Mouse (Mus musculus) kidney, embryonic 15.5 days (tissue): ENCODE measurements at regions not wholly inside any gene's neighbourhood (a gene's known extent, or its start where the extent isn't known, plus 50 kb on each side); places are given as distances from the start of the nearest gene placed in this dataset.

Experiments
- ATAC-seq: fragments of 200-750 bp; cut with Nextera tagmentation; replicated peaks from 2 replicates; pipeline ENCODE4 v1.8.0; 2017; ENCODE audit warnings: moderate TSS enrichment; ENCODE audit not compliant: low FRiP score
- H3K27ac ChIP-seq: fragments of 300-500 bp; sonication (generic); 2 replicates; pipeline ENCODE4 v1.5.1; 2015; ENCODE audit warnings: mild to moderate bottlenecking, inconsistent platforms
- H3K27me3 ChIP-seq: fragments of 300-500 bp; sonication (generic); 2 replicates; pipeline ENCODE4 v1.6.1; 2015; ENCODE audit warnings: inconsistent platforms
- H3K36me3 ChIP-seq: fragments of 300-500 bp; sonication (generic); 2 replicates; pipeline ENCODE4 v1.6.1; 2015; ENCODE audit warnings: inconsistent platforms
- H3K4me1 ChIP-seq: fragments of 300-500 bp; sonication (generic); 2 replicates; pipeline ENCODE4 v1.6.1; 2015; ENCODE audit warnings: inconsistent platforms
- H3K4me2 ChIP-seq: fragments of 300-500 bp; sonication (generic); 2 replicates; pipeline ENCODE4 v1.6.1; 2015; ENCODE audit warnings: moderate library complexity, mild to moderate bottlenecking, inconsistent platforms
- H3K4me3 ChIP-seq: fragments of 300-500 bp; sonication (generic); replicated peaks from 2 replicates; pipeline ENCODE4 v1.5.1; 2015; ENCODE audit warnings: mild to moderate bottlenecking, inconsistent platforms
- H3K9ac ChIP-seq: fragments of 300-500 bp; sonication (generic); 2 replicates; pipeline ENCODE4 v1.6.1; 2015; ENCODE audit warnings: mild to moderate bottlenecking, inconsistent platforms
- H3K9me3 ChIP-seq: fragments of 300-500 bp; sonication (generic); replicated peaks from 2 replicates; pipeline ENCODE4 v1.6.1; 2016; ENCODE audit warnings: inconsistent platforms
- whole genome bisulfite sequencing: fragments of 180-500 bp; shearing (Covaris S2); methylation state at CpG from one replicate; pipeline ENCODE4 v1.1.7; 2015; ENCODE audit warnings: mixed read lengths; 5-methylcytosine and 5-hydroxymethylcytosine counted together

DNA sequence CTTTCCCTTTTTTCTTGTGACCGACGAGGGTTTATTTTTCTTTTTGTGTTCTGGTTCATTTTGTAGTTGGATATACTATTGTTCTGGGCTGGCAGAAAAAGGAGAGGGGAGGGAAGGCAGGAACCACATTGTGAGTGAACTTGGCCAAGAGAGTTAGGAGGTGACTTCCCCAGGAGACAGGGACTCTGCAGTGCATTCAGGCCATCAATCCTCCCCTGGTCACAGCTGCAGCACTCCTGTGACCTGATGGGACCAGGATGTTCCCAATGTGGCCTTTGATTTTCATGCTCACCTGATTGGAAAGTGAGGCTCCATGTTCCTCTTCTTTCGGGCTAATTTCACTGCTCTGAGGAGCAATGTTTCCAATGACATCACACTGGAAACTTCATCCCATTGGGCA is 188.2 kb upstream of the Irx3 start:
- 44% methylated on average over 3 of the region's 3 CpGs for WGBS
- Histone ChIP-seq H3K27ac (no peak overlapping the region), H3K4me2 (no peak overlapping the region), H3K9ac (no peak overlapping the region), H3K9me3 (no peaks in the 10 kb centered on the region), H3K4me1 (peaks cover 15% of the 10 kb centered on the region), H3K36me3 (no peaks in the 10 kb centered on the region), H3K4me3 (no peak overlapping the region), H3K27me3 (peaks cover 86% of the 10 kb centered on the region)
- ATAC-seq: no peak

DNA sequence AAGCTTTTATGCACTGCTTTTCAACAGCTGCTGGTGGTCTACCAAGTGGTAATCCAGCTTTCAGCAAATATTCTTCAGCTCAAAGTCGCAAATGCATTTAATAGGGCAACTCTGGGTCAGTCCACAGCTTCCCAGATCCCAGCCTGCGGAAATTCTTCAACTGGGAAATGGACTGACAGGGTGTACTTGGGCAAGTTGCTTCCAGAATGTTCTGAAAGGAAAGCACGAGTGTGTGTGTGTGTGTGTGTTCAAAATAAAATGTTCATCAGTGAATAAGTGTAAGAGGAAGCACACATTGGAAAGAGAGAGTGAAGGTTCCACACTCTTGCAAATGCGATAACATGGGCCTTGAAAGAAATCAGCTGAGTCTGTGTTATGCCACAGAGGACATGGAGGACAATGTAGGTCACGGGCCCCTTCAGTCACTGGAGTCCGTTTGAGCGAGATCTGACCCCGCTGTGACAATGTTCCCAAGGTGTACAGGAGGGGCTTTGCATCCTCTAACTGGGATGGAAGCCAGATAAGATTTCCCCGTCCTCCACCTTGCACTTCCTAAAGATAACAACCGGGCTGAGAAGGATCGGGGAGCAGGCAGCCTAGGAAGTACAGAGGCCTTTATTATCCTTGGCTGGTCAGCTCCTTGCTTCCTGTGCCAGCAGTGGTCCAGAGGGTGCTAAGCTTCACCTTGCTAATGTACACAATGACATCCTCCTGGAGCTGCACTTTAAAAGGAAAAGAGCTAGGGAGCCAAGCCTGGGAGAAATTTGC is 187.2 kb upstream of the Irx3 start:
- H3K9ac ChIP-seq: no peak overlapping the region
- WGBS: 50% methylated on average over 11 of the region's 11 CpGs
- H3K4me3 ChIP-seq: no peak overlapping the region
- H3K36me3 ChIP-seq: no peaks in the 10 kb centered on the region
- H3K4me1 ChIP-seq: peaks cover 15% of the 10 kb centered on the region
- ATAC-seq: no peak
- H3K9me3 ChIP-seq: no peaks in the 10 kb centered on the region
- peaks cover 85% of the 10 kb centered on the region for H3K27me3 ChIP-seq
- no peak overlapping the region for H3K4me2 ChIP-seq
- peak overlapping the region; percentile 38; the same call in 1 of the 2 replicates for H3K27ac ChIP-seq

GRCm38 (mm10) chr8:91987854-91988253 is 186.0 kb upstream of the Irx3 start:
- Histone ChIP-seq H3K4me2 (no peak overlapping the region), H3K9me3 (no peaks in the 10 kb centered on the region), H3K4me3 (no peak overlapping the region), H3K4me1 (peaks cover 15% of the 10 kb centered on the region), H3K27me3 (peaks cover 79% of the 10 kb centered on the region), H3K36me3 (no peaks in the 10 kb centered on the region), H3K9ac (no peak overlapping the region), H3K27ac (0 out of 2 replicates have a peak overlapping the region, but pooled peaks have one; percentile 9)
- ATAC-seq: no peak
- WGBS: 38% methylated on average over 6 of the region's 6 CpGs

- no peak for ATAC-seq
- 77% methylated on average over 2 of the region's 2 CpGs for WGBS
- H3K9me3 ChIP-seq: no peaks in the 10 kb centered on the region
- no peak overlapping the region for H3K9ac ChIP-seq
- H3K4me2 ChIP-seq: no peak overlapping the region
- H3K27ac ChIP-seq: no peak overlapping the region
- no peak overlapping the region for H3K4me3 ChIP-seq
- H3K27me3 ChIP-seq: peaks cover 51% of the 10 kb centered on the region
- no peaks in the 10 kb centered on the region for H3K36me3 ChIP-seq
- 0 out of 2 replicates have a peak, but pooled peaks cover 5% of the 10 kb centered on the region for H3K4me1 ChIP-seq
Observed at GRCm38 (mm10) chr8:91983171-91983570, 181.3 kb upstream of the Irx3 start.

GRCm38 (mm10) chr8:91976900-91977585 is 175.2 kb upstream of the Irx3 start:
- H3K27ac ChIP-seq: no peak overlapping the region
- no peaks in the 10 kb centered on the region for H3K9me3 ChIP-seq
- H3K9ac ChIP-seq: no peak overlapping the region
- H3K27me3 ChIP-seq: peaks cover 67% of the 10 kb centered on the region
- no peaks in the 10 kb centered on the region for H3K36me3 ChIP-seq
- H3K4me3 ChIP-seq: no peak overlapping the region
- WGBS: 64% methylated on average over 9 of the region's 9 CpGs
- no peak for ATAC-seq
- no peak overlapping the region for H3K4me2 ChIP-seq
- no peaks in the 10 kb centered on the region for H3K4me1 ChIP-seq

DNA sequence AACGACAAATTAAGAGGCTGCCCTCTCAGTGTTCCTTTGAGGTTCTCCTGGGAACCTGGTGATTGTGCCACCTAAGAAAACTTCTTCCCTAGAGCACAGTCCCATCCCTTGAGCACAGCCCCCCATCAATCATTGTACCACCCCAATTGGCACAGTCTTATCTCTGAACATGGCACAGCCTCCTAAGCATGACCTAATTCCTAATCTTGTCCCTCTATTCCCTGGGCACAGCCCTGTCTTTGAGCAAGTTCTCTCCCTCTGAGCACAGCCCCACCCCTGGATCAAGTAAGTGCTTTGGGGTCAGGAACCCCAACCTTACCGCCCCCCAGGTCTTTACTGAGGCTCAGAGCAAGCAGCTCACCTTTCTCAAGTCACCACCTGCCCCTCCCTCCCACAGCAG is 173.6 kb upstream of the Irx3 start:
- ATAC-seq: no peak
- peaks cover 83% of the 10 kb centered on the region for H3K27me3 ChIP-seq
- 73% methylated on average over 2 of the region's 2 CpGs for WGBS
- H3K27ac ChIP-seq: no peak overlapping the region
- no peak overlapping the region for H3K9ac ChIP-seq
- H3K9me3 ChIP-seq: no peaks in the 10 kb centered on the region
- H3K4me1 ChIP-seq: no peaks in the 10 kb centered on the region
- H3K4me3 ChIP-seq: no peak overlapping the region
- H3K4me2 ChIP-seq: no peak overlapping the region
- no peaks in the 10 kb centered on the region for H3K36me3 ChIP-seq

DNA sequence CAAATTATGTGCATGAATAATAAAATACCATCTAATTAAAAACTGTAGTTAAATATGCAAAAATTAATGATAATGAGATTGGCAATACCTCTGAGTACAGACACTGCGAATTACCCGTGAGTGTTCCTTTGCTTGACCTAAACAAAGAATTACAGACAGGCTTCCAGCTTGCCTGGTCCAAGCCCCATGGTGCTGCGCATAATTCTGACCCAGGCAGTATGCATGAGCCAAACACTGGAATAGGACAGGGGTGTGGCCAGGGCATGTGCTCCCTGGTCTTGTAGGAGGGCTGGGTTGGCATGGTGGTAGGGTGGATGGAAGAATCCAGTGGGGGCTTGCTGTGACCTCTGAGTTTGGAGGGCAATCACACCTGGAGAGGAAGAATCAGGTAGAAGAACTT is 172.8 kb upstream of the Irx3 start:
- H3K4me2 ChIP-seq: no peak overlapping the region
- no peak overlapping the region for H3K27ac ChIP-seq
- no peaks in the 10 kb centered on the region for H3K4me1 ChIP-seq
- H3K36me3 ChIP-seq: no peaks in the 10 kb centered on the region
- H3K4me3 ChIP-seq: no peak overlapping the region
- no peak for ATAC-seq
- peaks cover 88% of the 10 kb centered on the region for H3K27me3 ChIP-seq
- H3K9ac ChIP-seq: no peak overlapping the region
- H3K9me3 ChIP-seq: no peaks in the 10 kb centered on the region
- 81% methylated on average over 3 of the region's 3 CpGs for WGBS

DNA sequence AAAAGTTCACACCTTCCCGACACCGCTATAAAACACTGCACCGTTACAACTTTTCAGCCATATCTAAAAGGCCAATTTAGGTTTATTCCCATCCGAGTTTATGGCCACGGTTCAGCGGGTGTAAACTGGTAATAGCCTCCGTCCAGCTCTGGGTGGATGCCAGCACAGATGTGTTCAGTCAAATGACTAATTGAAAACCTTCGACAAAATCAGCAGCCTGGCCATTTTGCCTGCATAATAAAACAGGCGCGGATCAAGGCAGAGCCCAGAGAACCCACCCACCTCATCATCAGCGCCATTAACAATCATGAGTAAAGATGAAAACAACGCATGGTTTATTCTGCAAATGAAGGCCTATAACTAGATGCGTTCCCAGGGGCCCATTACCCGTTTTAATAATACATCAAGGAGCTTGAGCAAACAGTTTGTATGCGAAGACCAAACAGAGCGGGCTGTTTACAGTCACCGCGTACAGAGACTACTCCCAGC is 172.1 kb upstream of the Irx3 start:
- ATAC-seq: no peak
- WGBS: 19% methylated on average over 18 of the region's 18 CpGs
- Histone ChIP-seq H3K4me3 (no peak overlapping the region), H3K9ac (no peak overlapping the region), H3K27ac (no peak overlapping the region), H3K4me2 (no peak overlapping the region), H3K27me3 (peaks cover 92% of the 10 kb centered on the region), H3K4me1 (no peaks in the 10 kb centered on the region), H3K36me3 (no peaks in the 10 kb centered on the region), H3K9me3 (no peaks in the 10 kb centered on the region)

DNA sequence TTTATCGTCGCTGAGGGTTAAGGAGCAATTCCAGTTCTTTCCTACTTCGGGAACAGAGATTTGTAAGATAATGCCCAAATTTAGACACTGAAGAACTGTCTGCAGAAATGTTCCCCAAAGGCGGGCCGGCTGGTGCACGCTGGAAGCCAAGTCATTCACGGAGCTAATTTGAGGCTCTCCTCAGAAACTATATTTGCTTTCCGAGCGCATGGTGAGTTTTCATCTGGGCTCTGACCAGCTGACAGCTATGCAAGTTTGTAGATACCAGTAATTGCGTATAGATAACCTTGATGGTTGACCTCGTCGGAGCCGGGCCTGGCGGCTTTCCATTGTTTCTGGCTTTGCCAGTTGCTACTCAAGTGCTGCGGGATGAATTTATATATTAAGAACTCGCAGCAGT is 165.5 kb upstream of the Irx3 start:
- Histone ChIP-seq H3K36me3 (no peaks in the 10 kb centered on the region), H3K4me1 (peaks cover 17% of the 10 kb centered on the region), H3K27me3 (peaks cover 80% of the 10 kb centered on the region), H3K27ac (peak overlapping the region; percentile 43), H3K9ac (no peak overlapping the region), H3K9me3 (no peaks in the 10 kb centered on the region), H3K4me2 (peak overlapping the region; percentile 33), H3K4me3 (0 out of 2 replicates have a peak overlapping the region, but pooled peaks have one; percentile 4)
- no peak for ATAC-seq
- WGBS: 48% methylated on average over 16 of the region's 16 CpGs

DNA sequence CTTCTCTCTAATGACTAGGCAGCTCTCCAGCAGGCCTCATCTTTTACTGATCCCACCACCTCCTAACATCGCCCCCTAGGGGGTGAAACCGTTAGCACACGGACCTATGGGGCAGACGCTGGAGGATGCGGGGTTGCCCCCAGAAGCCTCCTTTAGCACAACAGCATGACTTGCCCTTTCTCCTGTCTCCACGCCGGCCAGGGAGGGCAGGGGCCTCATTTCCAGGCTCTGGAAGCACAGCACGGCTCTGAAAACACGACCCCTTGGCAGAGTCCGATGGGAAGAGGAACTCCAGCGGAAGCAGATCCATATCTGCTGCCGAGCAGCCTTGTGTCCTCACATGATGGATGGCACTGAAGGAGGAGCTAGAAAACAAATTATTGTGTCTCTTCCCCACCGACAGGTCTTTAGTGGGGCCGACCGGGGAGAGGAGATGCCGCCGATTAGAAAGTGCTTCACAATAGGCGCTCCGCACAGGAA is 165.1 kb upstream of the Irx3 start:
- Histone ChIP-seq H3K27ac (no peak overlapping the region), H3K36me3 (no peaks in the 10 kb centered on the region), H3K4me2 (peak overlapping the region; percentile 33), H3K27me3 (peaks cover 78% of the 10 kb centered on the region), H3K4me3 (0 out of 2 replicates have a peak overlapping the region, but pooled peaks have one; percentile 4), H3K9me3 (no peaks in the 10 kb centered on the region), H3K9ac (no peak overlapping the region), H3K4me1 (peaks cover 17% of the 10 kb centered on the region)
- WGBS: 38% methylated on average over 19 of the region's 19 CpGs
- peak; percentile 49 for ATAC-seq

DNA sequence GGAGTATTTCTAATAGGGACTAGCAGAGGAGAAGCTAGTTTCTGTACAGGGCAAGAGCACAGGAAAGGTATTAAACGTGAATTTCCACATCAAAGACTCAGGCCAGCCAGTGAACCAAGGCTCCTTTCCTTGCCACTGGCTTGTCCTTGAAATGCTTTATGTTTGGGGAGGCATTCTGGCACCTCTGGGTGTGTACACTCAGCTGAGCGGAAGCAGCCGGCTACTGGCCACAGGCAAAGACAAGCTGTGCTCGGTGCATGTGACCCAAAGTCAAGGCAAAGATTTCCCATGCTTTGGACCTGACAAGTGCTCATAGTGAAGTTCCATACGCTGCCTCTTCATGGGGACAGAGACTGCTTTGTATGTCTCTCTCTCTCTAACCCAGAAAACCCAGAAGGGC is 159.8 kb upstream of the Irx3 start:
- no peaks in the 10 kb centered on the region for H3K9me3 ChIP-seq
- H3K36me3 ChIP-seq: no peaks in the 10 kb centered on the region
- WGBS: 76% methylated on average over 5 of the region's 5 CpGs
- no peak overlapping the region for H3K9ac ChIP-seq
- H3K4me3 ChIP-seq: no peak overlapping the region
- H3K27me3 ChIP-seq: peaks cover 30% of the 10 kb centered on the region
- no peak overlapping the region for H3K4me2 ChIP-seq
- H3K27ac ChIP-seq: no peak overlapping the region
- no peak for ATAC-seq
- H3K4me1 ChIP-seq: peaks cover under 1% of the 10 kb centered on the region

- Histone ChIP-seq H3K9me3 (no peaks in the 10 kb centered on the region), H3K36me3 (no peaks in the 10 kb centered on the region), H3K9ac (no peak overlapping the region), H3K4me1 (no peaks in the 10 kb centered on the region), H3K4me3 (no peak overlapping the region), H3K27me3 (peaks cover 8% of the 10 kb centered on the region), H3K4me2 (no peak overlapping the region), H3K27ac (no peak overlapping the region)
- no peak for ATAC-seq
- WGBS: 79% methylated on average over 6 of the region's 6 CpGs
Observed at GRCm38 (mm10) chr8:91955170-91955569, 153.3 kb upstream of the Irx3 start.
